Mouse (Mus musculus): ENCODE measurements at regions not wholly inside any gene's neighbourhood (a gene's known extent, or its start where the extent isn't known, plus 50 kb on each side); places are given as distances from the start of the nearest gene placed in this dataset.

- peak in 1 of 2 experiments; percentile 16 for DNase-seq (ENCODE audit: low spot score in 2 of 2)
Observed at GRCm38 (mm10) chr12:46138646-46139045, 680.1 kb downstream of the Nova1 start.

GRCm38 (mm10) chr12:46125867-46126266 is 692.9 kb downstream of the Nova1 start:
- no peak for DNase-seq (ENCODE audit: low spot score in 2 of 2)

- DNase-seq (ENCODE audit: low spot score in 2 of 2) = no peak
Observed at GRCm38 (mm10) chr12:46111352-46111751, 707.4 kb downstream of the Nova1 start.

DNA sequence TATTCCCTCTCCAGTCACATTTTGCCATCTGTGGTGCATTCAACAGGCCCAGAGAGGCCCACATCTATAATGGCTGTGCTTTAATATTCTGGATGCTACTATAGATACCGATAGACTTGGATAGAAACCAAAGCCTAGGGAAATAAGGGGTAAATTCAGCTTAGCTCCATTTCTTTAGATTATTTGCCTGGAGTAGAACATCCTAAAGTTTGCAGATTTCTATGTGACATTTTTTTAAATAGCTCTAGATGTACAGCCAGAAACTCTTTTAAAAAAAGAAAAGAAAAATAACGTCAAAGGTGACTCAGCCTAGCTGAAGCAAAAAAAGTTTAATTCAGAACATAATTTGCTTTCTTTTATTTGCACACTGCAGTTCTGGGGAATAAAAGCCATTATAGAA is 735.4 kb downstream of the Nova1 start:
- no peak for DNase-seq (ENCODE audit: low spot score in 2 of 2)

- DNase-seq (ENCODE audit: low spot score in 2 of 2) = peak; percentile 8
Observed at GRCm38 (mm10) chr12:46075789-46076217, 742.9 kb downstream of the Nova1 start.

DNA sequence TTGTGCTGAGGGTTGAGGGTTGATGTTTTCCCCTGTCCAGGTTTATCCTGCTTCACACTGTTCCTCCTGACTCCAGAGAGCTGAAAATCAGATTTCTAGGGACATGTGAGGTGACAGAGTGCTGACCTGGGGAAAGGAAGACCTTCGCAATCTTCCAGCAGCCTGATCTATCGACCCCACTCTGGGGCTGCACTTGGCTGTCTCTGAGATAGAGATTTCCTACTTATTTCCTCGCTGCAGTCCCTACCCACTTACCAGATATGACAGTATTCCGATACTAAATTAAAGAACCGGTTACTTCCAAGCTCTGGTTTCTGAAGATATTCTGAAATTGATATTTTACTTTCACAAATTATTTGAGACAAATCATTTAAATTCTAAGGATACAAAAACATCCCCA is 743.4 kb downstream of the Nova1 start:
- DNase-seq (ENCODE audit: low spot score in 2 of 2) = no peak

DNA sequence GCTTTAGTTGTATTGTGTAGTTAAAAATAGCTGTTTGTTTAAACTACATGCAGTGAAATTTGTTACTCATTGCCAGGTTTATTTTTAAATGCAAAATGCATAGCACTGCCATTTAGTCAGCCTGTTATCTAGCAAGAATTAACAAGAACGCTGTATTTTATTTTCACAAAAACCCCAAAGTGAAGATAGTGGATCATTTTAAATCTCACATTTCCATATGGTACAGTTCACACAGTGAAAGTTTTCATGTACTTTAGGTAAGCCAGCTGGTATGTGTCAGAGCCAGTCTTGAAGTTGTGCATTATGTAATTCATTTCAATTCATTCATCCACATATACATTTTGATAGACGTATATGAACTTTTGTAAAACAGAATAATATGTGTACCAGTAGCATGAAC is 751.8 kb downstream of the Nova1 start:
- no peak for DNase-seq (ENCODE audit: low spot score in 2 of 2)

DNA sequence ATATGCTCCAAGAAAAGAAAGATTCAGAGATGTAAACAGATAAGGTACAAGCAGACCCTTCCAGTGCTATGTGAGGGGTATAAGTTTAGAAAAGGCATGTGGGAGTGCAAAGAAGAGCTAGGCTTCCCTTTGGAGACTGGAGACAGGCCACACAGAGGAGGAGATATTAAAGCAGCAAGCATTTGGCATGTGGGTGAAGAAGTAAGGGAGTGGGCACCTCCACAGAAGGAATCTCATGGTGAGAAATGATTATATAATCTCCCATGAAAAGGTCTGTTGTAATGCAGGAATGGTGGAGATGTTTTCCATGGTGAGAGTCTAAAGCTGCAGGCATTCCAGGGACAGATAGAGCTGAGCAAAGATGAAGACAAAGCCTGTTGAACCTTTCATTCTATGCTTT is 778.1 kb downstream of the Nova1 start:
- DNase-seq (ENCODE audit: low spot score in 2 of 2) = peak; percentile 3 to 9

GRCm38 (mm10) chr12:46040216-46040615 is 778.5 kb downstream of the Nova1 start:
- no peak for DNase-seq (ENCODE audit: low spot score in 2 of 2)

GRCm38 (mm10) chr12:46036540-46037094 is 782.1 kb downstream of the Nova1 start:
- DNase-seq (ENCODE audit: low spot score in 2 of 2) = no peak

DNA sequence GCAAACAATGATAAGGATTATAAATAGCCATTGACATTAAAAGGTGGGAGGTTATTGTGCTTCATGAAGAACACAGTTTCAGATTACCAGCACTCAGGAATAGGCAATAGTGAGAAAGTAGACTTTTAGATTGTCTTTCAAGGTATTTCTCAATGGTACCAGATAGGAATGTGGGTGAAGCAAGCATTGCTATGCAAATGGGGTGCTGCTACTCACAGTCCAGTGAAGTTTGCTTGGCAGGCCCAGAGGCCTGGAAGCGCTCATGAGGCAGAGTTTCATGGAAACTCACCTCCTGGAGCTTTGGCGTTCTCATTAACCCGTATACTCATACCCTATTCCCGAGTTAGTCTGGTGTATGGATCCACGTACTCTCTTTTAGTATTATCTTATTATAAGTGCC is 793.5 kb downstream of the Nova1 start:
- no peak for DNase-seq (ENCODE audit: low spot score in 2 of 2)

DNA sequence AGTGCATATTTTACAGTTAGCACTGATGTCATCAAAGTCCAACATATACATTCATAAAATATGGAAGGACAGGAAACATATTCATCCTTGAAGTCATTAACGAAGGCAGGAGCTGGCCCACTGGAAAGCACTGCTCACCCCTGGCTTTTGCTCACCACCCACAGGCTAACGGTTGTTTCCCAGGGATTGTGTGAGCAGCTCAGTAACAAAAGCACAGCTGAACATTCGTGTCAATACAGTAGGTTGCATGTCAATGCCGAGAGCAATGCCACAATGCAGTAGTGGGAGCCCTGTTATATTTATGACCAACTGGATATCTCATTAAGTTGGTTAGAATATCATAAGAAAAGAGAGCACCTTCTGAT is 797.2 kb downstream of the Nova1 start:
- DNase-seq (ENCODE audit: low spot score in 2 of 2) = no peak

DNA sequence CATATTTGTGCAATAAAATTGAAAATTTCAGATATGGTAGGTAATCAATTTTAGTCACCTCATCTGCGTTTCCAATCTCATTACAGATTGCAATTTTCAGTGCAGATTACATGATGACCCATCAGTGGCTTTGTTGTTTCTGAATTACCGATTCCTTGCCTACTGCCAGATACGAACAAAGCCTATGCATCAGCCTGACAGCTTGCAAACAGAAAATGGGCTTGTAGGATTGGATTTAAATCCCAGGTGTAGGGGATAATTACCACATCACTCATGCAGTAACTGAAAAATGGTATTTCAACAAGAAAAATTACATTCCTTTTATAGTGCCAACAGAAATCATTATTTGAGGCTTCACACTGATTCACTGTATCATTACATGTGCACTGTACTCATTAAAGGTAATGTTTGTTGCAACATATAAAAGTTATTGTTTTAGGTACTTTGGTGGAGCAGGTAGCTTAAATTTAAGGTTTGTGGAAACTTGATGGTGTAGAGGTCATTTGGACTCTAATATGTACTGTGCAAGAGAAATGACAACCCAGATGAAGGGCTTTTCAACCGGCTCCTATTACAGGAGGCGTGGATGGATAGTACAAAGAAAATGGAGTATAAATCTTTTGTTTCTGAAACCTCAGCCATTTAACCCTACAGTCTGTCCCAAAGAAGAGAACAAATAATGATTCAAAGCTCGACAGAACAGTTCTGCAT is 797.7 kb downstream of the Nova1 start:
- DNase-seq (ENCODE audit: low spot score in 2 of 2) = no peak

GRCm38 (mm10) chr12:45977691-45978414 is 840.9 kb downstream of the Nova1 start:
- no peak for DNase-seq (ENCODE audit: low spot score in 2 of 2)

DNA sequence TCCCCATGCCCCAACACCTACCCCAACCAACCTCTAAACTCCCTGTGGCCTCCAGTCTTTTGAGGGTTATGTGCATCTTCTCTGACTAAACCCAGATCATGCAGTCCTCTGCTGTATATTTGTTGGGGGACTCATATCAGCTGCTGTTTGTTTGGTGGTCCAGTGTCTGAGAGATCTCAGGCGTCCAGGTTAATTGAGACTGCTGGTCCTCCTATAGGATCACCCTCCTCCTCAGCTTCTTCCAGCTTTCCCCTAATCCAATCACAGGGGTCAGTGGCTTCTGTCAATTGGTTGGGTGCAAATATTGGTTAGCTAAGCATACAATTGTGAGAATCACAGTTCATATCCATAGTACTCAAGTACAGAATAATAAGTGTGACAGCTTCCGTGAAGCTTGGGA is 842.9 kb downstream of the Nova1 start:
- DNase-seq (ENCODE audit: low spot score in 2 of 2) = no peak

DNA sequence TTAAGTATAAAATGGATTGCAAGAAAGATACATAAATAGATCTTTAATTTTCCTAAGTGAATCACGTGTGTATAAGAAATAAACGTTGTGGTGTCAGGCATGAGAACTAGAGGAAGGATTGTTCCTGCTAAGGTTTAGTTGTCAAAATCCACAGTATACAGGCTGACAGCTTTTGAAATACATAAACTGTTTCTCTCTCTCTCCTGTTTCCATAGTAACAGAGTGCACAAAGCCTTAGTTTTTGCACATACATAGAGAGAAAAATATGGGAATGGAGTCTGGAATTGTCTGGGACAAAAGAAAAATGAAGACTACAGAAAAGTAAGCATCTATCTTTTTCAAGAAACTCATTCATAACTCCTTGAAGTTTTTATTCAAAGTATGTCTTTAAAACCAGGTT is 848.3 kb downstream of the Nova1 start:
- no peak for DNase-seq (ENCODE audit: low spot score in 2 of 2)

- no peak for DNase-seq (ENCODE audit: low spot score in 2 of 2)
Observed at GRCm38 (mm10) chr12:45969881-45970280, 848.8 kb downstream of the Nova1 start.

- no peak for DNase-seq (ENCODE audit: low spot score in 2 of 2)
Observed at GRCm38 (mm10) chr12:45946918-45947317, 871.8 kb downstream of the Nova1 start.

GRCm38 (mm10) chr12:45944464-45944863 is 870.0 kb upstream of the Stxbp6 start:
- DNase-seq (ENCODE audit: low spot score in 2 of 2) = no peak

GRCm38 (mm10) chr12:45942402-45942801 is 867.9 kb upstream of the Stxbp6 start:
- DNase-seq (ENCODE audit: low spot score in 2 of 2) = no peak

DNA sequence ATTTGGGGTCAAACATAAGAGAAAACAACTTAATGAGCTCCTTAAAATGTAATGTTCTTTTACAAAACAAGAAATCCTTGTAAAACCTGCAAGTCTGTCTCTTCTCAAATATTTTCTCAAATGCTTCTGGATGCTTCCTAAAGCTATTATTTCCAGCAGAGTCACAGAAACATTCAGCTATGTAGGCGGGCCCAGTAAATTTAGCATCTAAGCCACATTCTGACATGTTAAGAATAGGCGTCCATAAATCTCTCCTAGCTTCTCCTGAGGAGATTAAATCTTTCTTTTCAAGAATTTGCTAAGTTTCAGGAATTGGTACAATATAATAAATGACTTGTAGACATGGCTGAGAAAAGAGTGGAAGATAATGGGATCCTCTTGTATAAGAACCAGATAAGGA is 858.9 kb upstream of the Stxbp6 start:
- DNase-seq (ENCODE audit: low spot score in 2 of 2) = no peak

DNA sequence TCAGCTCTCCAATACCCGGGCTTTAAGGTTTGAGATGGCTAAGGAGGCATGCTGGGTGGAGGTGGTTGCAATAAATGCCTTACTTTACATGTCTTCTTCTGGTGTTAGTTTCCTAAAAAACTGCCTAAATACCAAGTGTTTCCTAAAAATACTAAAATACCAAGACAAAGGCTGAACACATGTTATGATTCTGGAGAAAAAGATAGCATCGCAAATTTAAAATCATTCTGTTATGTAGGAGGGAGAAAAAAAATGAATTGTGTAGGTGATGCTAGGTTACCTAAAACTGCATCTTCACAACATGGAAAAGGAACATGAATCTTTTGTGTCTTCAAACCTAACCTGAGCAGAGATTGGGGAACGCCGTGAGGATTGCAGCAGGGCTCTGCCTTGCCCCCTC is 857.7 kb upstream of the Stxbp6 start:
- DNase-seq (ENCODE audit: low spot score in 2 of 2) = no peak

DNA sequence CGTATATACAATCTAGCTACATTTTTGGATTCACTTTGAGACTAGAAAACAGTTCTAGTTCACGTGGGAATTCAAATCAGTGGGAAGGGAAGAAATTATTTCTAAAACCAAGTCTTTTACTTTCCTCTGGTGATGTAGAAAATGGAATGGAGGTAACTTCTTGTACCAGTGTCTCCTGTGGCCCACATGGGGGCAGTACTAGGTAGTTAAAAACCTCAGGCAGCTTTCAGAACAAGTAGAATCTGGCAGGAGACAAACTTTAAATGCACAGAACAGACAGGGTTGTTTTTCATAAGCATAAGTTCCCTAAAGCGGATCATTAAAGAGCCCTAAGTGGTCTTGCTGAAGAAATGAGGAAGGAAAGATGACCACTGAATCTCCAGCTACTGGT is 855.2 kb upstream of the Stxbp6 start:
- DNase-seq (ENCODE audit: low spot score in 2 of 2) = peak; percentile 16 to 71
